Mouse (Mus musculus) forebrain, embryonic 14.5 days (tissue): ENCODE measurements around the gene Exoc3. TPM values are rescaled to one million over a fixed set of nuclear protein-coding genes. Genes with fewer than 3 reads are reported as not detected.
A peak's percentile ranks its signal among the peaks of the same experiment; 100 is the strongest.

Source experiments
- ATAC-seq: fragments of 200-750 bp; cut with Nextera tagmentation; 2 replicates; pipeline ENCODE4 v1.8.0; 2017; ENCODE audit warnings: mild to moderate bottlenecking, moderate library complexity
- DNase-seq: peaks from one replicate; pipeline ENCODE4 v3.0.0-alpha.2; 2015; ENCODE audit warnings: low spot score
- H3K27ac ChIP-seq: fragments of 300-500 bp; sonication (generic); 2 replicates; pipeline ENCODE4 v1.5.1; 2014; ENCODE audit warnings: low read depth, mild to moderate bottlenecking, control low read depth, low read length, moderate library complexity
- H3K27me3 ChIP-seq: fragments of 300-500 bp; sonication (generic); replicated peaks from 2 replicates; pipeline ENCODE4 v1.6.1; 2014; ENCODE audit warnings: low read length, control low read depth, mixed read lengths; ENCODE audit not compliant: control insufficient read depth, insufficient read depth
- H3K36me3 ChIP-seq: fragments of 300-500 bp; sonication (generic); 2 replicates; pipeline ENCODE4 v1.6.1; 2014; ENCODE audit warnings: low read length, control low read depth; ENCODE audit not compliant: control insufficient read depth, insufficient read depth
- H3K4me1 ChIP-seq: fragments of 300-500 bp; sonication (generic); 2 replicates; pipeline ENCODE4 v1.6.1; 2014; ENCODE audit warnings: antibody characterized with exemption, low read length, control low read depth; ENCODE audit not compliant: control insufficient read depth, insufficient read depth
- H3K4me2 ChIP-seq: fragments of 300-500 bp; sonication (generic); 2 replicates; pipeline ENCODE4 v1.6.1; 2014; ENCODE audit warnings: mild to moderate bottlenecking, control low read depth, low read length
- H3K4me3 ChIP-seq: fragments of 300-500 bp; sonication (generic); 2 replicates; pipeline ENCODE4 v1.5.1; 2014; ENCODE audit warnings: low read depth, low read length, control low read depth
- H3K9ac ChIP-seq: fragments of 300-500 bp; sonication (generic); 2 replicates; pipeline ENCODE4 v1.6.1; 2014; ENCODE audit warnings: mild to moderate bottlenecking, low read length, control low read depth, moderate library complexity
- H3K9me3 ChIP-seq: fragments of 300-500 bp; sonication (generic); replicated peaks from 2 replicates; pipeline ENCODE4 v1.6.1; 2016; ENCODE audit warnings: low read length, control low read depth, mixed read lengths; ENCODE audit not compliant: control insufficient read depth
- WGBS: fragments of 180-500 bp; shearing (Covaris S2); extraction: QIAGEN DNeasy Blood & Tissue Kit; methylation state at CpG from one replicate; pipeline ENCODE4 v1.1.7; 2014; 5-methylcytosine and 5-hydroxymethylcytosine counted together
- polyA plus RNA-seq: library from polyadenylated mRNA; unstranded; fragments of >200 nt; fragmentation: Nextera tagmentation; extraction: Ambion mirVana; gene quantifications from 2 replicates; pipeline ENCODE4 v1.2.1, GENCODE M21; 2014

Gene Exoc3
- polyA plus RNA-seq, 1 experiment from 2014 or later, result 138 TPM

- no peak overlapping the region for H3K4me2 ChIP-seq
- H3K9ac ChIP-seq, result no peak overlapping the region
- no peak for ATAC-seq
- H3K36me3 ChIP-seq, result no peaks in the 10 kb centered on the region
- DNase-seq, result no peak
- 33% methylated on average over 14 of the region's 14 CpGs for WGBS
- H3K27me3 ChIP-seq, result peaks cover 25% of the 10 kb centered on the region
- no peaks in the 10 kb centered on the region for H3K9me3 ChIP-seq
- H3K27ac ChIP-seq, result no peak overlapping the region
- H3K4me1 ChIP-seq, result peaks cover 3% of the 10 kb centered on the region; the same call in 1 of the 2 replicates
- H3K4me3 ChIP-seq, result no peak overlapping the region
Measured at GRCm38 (mm10) chr13:74121795-74122330, 86.7 kb downstream of the Exoc3 start.

GRCm38 (mm10) chr13:74121141-74121602 lies 87.4 kb downstream of the Exoc3 start, which contains the start of gene Slc9a3:
Gene Slc9a3 (plus strand): TSS chr13:74121457.
- H3K27me3 ChIP-seq, result peaks cover 25% of the 10 kb centered on the region
- peak within 1 kb of the TSS; percentile 23 for H3K4me3 ChIP-seq
- no peaks in the 10 kb centered on the region for H3K9me3 ChIP-seq
- H3K36me3 ChIP-seq, result no peaks in the 10 kb centered on the region
- no peak within 1 kb of the TSS for H3K27ac ChIP-seq
- DNase-seq, result no peak
- no peak for ATAC-seq
- peaks cover 3% of the 10 kb centered on the region; the same call in 1 of the 2 replicates for H3K4me1 ChIP-seq
- H3K4me2 ChIP-seq, result peak within 1 kb of the TSS; percentile 52
- WGBS, result under 1% methylated on average over 35 of the region's 35 CpGs
- peak within 1 kb of the TSS; percentile 47 for H3K9ac ChIP-seq

Other genes starting within 250 kb of the Exoc3 start
- not detected in 2 replicates for gene Zdhhc11, start 244.9 kb downstream of the Exoc3 start, polyA plus RNA-seq
- gene Tppp, start 199.3 kb downstream of the Exoc3 start, polyA plus RNA-seq, result 6.6 and 8.9 TPM in 2 replicates
- gene Cep72, start 146.4 kb downstream of the Exoc3 start, polyA plus RNA-seq, result 11.6 and 12.5 TPM in 2 replicates
- gene Slc9a3, start 87.3 kb downstream of the Exoc3 start, polyA plus RNA-seq, result 0.04 TPM in 1 of 2 replicates, not detected in the other
- 0.88 and 0.89 TPM in 2 replicates for gene Ahrr, start 83.6 kb upstream of the Exoc3 start, polyA plus RNA-seq
- 150 and 155 TPM in 2 replicates for gene Pdcd6, start 108.8 kb upstream of the Exoc3 start, polyA plus RNA-seq
- 167 and 188 TPM in 2 replicates for gene Sdha, start 141.5 kb upstream of the Exoc3 start, polyA plus RNA-seq
- gene Ccdc127, start 141.6 kb upstream of the Exoc3 start, polyA plus RNA-seq, result 37.4 and 47.2 TPM in 2 replicates
- not detected in 2 replicates for gene Lrrc14b, start 155.3 kb upstream of the Exoc3 start, polyA plus RNA-seq
- gene Zfp72, start 182.1 kb upstream of the Exoc3 start, polyA plus RNA-seq, result 7.0 and 8.3 TPM in 2 replicates
- gene Ftl1-ps1, start 191.0 kb upstream of the Exoc3 start, polyA plus RNA-seq, result 92.6 and 92.8 TPM in 2 replicates